Mouse (Mus musculus): ENCODE measurements around the gene Edf1. TPM values are rescaled to one million over a fixed set of nuclear protein-coding genes. Genes with fewer than 3 reads are reported as not detected.

Edf1 gene
- polyA plus RNA-seq (2016; fragmentation: Nextera tagmentation; extraction: Ambion mirVana) = 293 and 311 TPM in 2 replicates

DNA sequence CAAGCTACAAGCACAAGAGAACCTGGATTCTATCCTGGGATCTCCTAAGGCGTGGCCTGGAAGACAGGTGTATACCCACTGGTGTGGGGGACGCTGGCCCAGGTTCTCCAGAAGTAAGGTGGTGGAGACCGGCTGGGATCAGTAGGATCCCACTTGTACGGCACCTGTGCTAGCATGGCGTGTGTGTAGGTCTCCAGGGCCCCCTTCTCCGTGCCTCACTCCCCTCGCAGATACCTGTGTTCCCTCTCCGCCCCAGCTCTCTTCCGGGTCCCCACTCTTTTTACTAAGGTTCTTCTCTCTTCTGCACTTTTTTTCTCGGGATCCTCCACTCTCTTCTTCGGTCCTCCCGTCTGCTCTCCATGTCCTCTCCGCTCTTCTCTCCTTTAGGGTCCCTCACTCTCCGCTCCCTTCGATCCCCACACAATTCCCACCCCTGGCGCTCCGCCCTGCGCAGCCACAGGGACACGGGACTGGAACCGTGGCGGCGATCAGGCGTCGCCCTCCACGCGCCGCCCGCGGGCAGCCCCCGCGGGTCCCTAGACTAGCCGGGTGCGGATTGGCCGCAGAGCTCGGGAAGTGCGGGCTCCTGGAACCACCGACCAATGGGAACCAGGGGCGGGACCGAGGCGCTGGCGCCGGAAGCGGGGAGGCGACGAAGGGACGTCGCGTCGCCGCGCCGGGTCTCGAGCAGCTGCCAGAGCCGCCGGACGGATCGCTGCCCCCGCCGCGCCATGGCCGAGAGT, at the start of gene Edf1:
Gene Edf1, plus strand, starts transcription at position 627 of the 743 bp plus-strand sequence.
- WGBS (ENCODE audit: insufficient replicate concordance) = under 1% methylated on average over 61 of the region's 61 CpGs
- peaks cover 33% of the 10 kb centered on the region for H3K36me3 ChIP-seq
- H3K9me3 ChIP-seq (replicated peaks) = no peaks in the 10 kb centered on the region
- peak within 1 kb of the TSS; percentile 81 for H3K4me2 ChIP-seq
- peak within 1 kb of the TSS; percentile 84 for H3K27ac ChIP-seq
- peak; percentile 98 for ATAC-seq
- peak within 1 kb of the TSS; percentile 92 for H3K4me3 ChIP-seq
- peak within 1 kb of the TSS; percentile 95 for H3K9ac ChIP-seq
- H3K4me1 ChIP-seq = peaks cover 30% of the 10 kb centered on the region
- H3K27me3 ChIP-seq (replicated peaks) = no peaks in the 10 kb centered on the region

DNA sequence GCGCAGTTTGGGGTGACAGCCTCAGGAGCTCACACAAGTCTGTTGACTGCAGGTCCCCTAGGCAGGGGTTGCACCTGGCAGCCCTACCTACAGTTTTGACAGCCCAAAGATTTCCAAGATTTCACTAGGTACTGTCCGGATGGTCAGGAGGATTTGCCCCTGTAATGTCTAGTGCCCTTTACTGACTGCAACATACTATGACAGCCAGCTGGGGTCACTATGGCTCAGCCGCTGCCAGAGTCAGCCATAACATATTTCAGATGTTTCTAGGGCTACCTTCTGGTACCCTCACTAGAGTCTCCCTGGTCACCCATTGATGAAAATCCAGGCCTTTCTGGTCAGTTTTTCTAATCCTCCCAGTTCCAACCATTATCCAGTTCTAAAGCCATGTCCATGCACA, 47.7 kb upstream of the Edf1 start:
- no peak for ATAC-seq
- no peaks in the 10 kb centered on the region for H3K4me1 ChIP-seq
- H3K4me3 ChIP-seq = no peak overlapping the region
- H3K27ac ChIP-seq = no peak overlapping the region
- WGBS (ENCODE audit: insufficient replicate concordance) = 56% methylated on average over 3 of the region's 3 CpGs
- no peaks in the 10 kb centered on the region; the same call in 1 of the 2 replicates for H3K27me3 ChIP-seq (replicated peaks)
- H3K4me2 ChIP-seq = no peak overlapping the region
- no peak overlapping the region for H3K9ac ChIP-seq
- H3K36me3 ChIP-seq = peaks cover 13% of the 10 kb centered on the region
- H3K9me3 ChIP-seq (replicated peaks) = no peaks in the 10 kb centered on the region

DNA sequence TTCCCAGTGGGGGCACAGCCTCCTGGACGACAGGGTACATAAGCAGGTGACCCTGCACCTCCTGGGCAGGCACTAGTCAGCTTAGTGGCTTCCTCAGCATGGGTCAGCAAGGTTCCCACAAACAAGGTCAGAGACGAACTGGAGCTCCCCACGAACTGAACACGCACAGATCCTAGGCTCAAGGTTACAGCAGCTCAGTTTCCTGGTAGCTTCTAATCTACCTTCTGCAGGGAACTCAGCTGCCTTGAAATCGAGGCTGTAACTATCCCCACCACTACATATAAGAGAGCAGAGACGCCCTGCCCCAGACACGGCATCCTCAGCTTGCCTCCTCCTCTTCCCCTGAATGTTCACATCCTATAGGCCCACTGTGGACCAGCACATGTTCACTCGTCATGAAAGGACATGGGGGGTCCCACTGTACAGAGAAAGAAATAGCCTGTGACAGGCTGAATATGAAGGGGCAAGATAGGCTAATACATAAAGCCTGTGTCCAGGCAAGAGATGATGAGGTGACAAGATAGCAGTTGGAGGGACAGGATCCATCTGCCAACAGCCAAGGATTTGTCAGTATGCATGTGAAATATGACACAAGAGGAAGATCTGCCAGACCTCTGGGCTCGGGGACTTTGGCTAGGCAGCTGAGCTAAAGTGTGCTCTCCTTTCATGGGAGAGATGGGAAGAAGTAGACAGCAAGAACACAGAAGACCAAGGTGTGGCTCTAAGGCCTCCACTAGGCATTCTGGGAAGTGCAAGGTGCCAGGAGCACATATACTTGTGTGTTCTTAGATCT, 30.9 kb upstream of the Edf1 start:
- H3K36me3 ChIP-seq = peaks cover 98% of the 10 kb centered on the region
- H3K4me2 ChIP-seq = no peak overlapping the region
- no peak overlapping the region for H3K27ac ChIP-seq
- H3K27me3 ChIP-seq (replicated peaks) = no peaks in the 10 kb centered on the region
- H3K9me3 ChIP-seq (replicated peaks) = no peaks in the 10 kb centered on the region
- no peaks in the 10 kb centered on the region for H3K4me1 ChIP-seq
- 68% methylated on average over 9 of the region's 9 CpGs for WGBS (ENCODE audit: insufficient replicate concordance)
- no peak overlapping the region for H3K4me3 ChIP-seq
- no peak overlapping the region for H3K9ac ChIP-seq
- no peak for ATAC-seq

DNA sequence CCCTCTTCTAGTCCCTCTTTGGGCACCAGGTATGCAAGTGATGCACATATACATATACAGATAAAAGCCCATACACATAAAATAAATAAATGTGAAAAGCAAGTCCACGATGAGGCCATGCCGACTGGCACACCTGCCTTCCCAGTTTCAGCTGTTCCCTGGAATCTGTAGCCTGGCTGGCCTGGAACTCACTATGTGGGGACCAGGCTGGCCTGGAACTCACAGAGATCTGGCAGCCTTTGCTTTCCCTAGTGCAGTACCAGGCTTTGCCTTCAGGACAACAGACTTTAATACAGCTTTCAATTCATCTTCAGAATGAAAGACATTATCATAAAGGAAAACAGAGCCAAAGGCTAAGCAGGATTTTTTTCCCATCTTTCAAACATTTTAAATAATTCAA, 23.9 kb upstream of the Edf1 start:
- H3K9ac ChIP-seq = no peak overlapping the region
- no peaks in the 10 kb centered on the region for H3K9me3 ChIP-seq (replicated peaks)
- no peak for ATAC-seq
- H3K4me1 ChIP-seq = peaks cover 8% of the 10 kb centered on the region
- H3K4me3 ChIP-seq = no peak overlapping the region
- peaks cover 98% of the 10 kb centered on the region for H3K36me3 ChIP-seq
- H3K27ac ChIP-seq = no peak overlapping the region
- 87% methylated on average over 2 of the region's 2 CpGs for WGBS (ENCODE audit: insufficient replicate concordance)
- H3K4me2 ChIP-seq = no peak overlapping the region
- no peaks in the 10 kb centered on the region for H3K27me3 ChIP-seq (replicated peaks)

DNA sequence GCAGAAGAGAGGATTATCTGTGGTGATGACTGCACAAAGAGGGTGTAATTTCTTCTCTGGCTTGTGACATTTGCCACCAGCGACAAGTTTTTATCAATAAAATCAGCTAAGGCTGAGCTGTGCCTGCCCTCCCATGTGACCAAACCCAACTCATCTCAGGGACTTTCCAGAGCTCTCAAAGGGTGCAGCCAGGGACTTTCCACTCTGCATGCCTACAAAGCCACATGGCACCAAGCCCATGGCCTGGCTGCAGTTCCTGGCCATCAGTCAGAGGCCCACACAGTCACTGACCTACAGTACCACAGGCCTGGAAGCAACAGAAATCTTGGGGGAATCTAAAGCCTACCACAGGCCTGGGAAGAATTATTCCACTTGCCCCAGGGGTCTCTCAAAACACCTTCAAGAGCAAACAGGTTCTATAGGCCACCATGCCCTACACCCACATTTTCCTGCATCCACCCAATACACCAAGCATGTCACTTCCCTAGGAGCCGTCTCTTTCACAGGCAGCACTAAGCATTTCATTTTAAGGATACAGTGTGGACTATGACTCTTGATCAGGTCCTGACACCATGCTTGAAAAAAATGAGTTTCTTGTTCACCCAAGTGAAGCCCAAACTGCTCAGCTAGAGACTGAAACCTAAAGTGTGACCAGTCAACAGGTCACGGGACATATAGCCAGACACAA, 23.3 kb upstream of the Edf1 start:
- Histone ChIP-seq H3K36me3 (peaks cover 98% of the 10 kb centered on the region), H3K4me1 (peaks cover 8% of the 10 kb centered on the region), H3K4me3 (no peak overlapping the region), H3K9ac (no peak overlapping the region), H3K9me3 (replicated peaks) (no peaks in the 10 kb centered on the region), H3K27me3 (replicated peaks) (no peaks in the 10 kb centered on the region), H3K27ac (no peak overlapping the region), H3K4me2 (no peak overlapping the region)
- WGBS (ENCODE audit: insufficient replicate concordance) = 65% methylated on average over 3 of the region's 3 CpGs
- 0 out of 2 replicates have a peak, but pooled peaks have one; percentile 44 for ATAC-seq

DNA sequence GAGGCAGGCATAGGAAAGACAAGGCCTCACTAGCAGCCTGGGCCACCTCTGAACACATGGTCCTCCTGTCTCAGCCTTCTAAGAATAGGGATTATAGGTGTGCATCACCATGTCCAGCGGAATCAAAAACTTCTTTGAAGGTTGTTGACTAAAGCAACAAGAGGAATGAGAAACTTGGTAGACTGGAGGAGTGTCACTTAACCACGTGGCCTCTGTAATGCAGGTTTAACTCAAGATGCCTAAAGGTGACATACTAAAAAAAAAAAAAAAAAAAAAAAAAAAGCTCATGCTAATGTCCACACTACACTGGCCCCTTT, 22.8 kb upstream of the Edf1 start:
- Histone ChIP-seq H3K9me3 (replicated peaks) (no peaks in the 10 kb centered on the region), H3K4me2 (no peak overlapping the region), H3K36me3 (peaks cover 96% of the 10 kb centered on the region), H3K9ac (no peak overlapping the region), H3K27me3 (replicated peaks) (no peaks in the 10 kb centered on the region), H3K27ac (no peak overlapping the region), H3K4me1 (peaks cover 8% of the 10 kb centered on the region), H3K4me3 (no peak overlapping the region)
- no peak for ATAC-seq
- WGBS (ENCODE audit: insufficient replicate concordance) = 78% methylated on average over 2 of the region's 2 CpGs

DNA sequence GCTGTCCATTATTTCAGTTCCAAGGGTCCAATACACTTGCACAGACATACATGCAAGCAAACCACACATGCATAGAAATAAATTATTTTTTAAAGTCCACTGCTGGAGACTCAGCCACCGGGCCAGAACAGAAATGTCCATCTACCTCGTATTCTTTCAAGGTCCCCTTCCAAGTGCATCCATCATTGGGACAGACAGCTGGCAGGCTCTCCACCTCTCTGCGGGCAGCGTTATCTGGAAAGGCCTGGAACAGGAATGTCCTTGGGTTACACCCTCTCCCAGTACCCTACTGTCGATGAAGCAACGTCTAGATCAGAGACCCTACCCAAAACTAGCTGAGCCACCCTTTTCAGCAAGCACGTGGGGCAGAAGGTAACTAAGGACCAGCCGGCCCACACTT, 21.1 kb upstream of the Edf1 start:
- no peak overlapping the region for H3K4me2 ChIP-seq
- H3K27me3 ChIP-seq (replicated peaks) = no peaks in the 10 kb centered on the region
- H3K4me3 ChIP-seq = no peak overlapping the region
- peaks cover 9% of the 10 kb centered on the region for H3K4me1 ChIP-seq
- no peak overlapping the region for H3K9ac ChIP-seq
- H3K9me3 ChIP-seq (replicated peaks) = no peaks in the 10 kb centered on the region
- H3K36me3 ChIP-seq = peaks cover 81% of the 10 kb centered on the region
- WGBS (ENCODE audit: insufficient replicate concordance) = 84% methylated on average over 8 of the region's 8 CpGs
- H3K27ac ChIP-seq = no peak overlapping the region
- ATAC-seq = no peak

DNA sequence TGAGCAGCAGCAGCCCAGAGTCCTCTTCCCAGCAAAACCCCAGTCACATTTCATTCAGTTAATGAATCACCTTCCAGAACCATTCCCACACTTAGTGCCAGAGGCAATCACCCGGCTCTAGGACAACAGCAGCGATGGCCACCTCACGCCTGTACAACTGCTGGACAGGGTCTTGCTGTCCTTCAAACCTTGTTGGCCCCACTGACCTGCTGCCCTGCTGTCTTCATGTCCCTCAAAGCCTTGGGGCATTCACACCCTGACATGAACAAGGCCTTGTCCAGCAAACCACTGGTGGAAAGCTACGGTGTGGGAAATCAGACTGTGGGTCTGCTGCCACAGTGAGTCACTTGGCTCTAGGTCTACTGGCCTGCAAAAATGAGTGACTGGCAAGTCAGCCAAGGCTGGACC, 17.1 kb upstream of the Edf1 start:
- H3K4me2 ChIP-seq = no peak overlapping the region
- H3K27ac ChIP-seq = no peak overlapping the region
- ATAC-seq = no peak
- H3K4me1 ChIP-seq = peaks cover 27% of the 10 kb centered on the region
- no peak overlapping the region for H3K4me3 ChIP-seq
- no peak overlapping the region for H3K9ac ChIP-seq
- no peaks in the 10 kb centered on the region for H3K27me3 ChIP-seq (replicated peaks)
- peaks cover 50% of the 10 kb centered on the region for H3K36me3 ChIP-seq
- no peaks in the 10 kb centered on the region for H3K9me3 ChIP-seq (replicated peaks)
- 85% methylated on average over 4 of the region's 4 CpGs for WGBS (ENCODE audit: insufficient replicate concordance)

DNA sequence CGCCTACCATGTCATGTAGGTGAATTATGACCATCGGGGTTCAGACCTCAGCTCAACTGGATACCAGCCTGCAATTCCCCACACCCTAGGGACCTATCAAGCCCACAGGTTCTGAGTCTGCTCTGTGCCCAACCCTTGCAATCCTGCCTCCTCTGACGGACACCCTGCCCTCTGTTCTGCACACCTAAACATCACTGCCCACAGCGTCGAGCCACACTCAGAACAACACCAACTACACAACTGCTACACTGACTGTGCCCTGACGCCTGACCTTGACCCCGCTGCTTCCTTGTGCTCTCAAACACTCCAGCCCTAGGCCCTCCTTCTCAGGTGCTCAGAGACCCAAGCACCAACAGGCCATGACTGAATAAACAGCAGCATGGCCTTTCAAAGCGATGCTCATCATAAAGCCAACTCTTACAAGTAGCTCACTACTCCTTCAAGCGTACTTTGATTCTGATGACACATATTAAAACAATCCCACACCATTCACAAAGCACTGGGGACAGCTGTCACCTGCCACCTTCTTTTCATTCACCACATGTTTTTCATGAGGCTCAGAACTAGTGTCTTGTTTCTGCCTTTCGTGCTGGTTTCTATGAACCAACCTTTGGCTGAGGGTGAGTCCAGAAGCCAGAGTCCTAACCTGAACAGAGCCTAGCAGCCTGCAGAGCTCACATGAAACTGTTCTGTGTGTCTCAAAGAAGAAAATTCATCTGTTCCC, 15.8 kb upstream of the Edf1 start:
- ATAC-seq = no peak
- H3K36me3 ChIP-seq = peaks cover 37% of the 10 kb centered on the region
- H3K9me3 ChIP-seq (replicated peaks) = no peaks in the 10 kb centered on the region
- no peak overlapping the region for H3K4me2 ChIP-seq
- H3K4me3 ChIP-seq = no peak overlapping the region
- H3K9ac ChIP-seq = no peak overlapping the region
- H3K4me1 ChIP-seq = peaks cover 33% of the 10 kb centered on the region
- no peaks in the 10 kb centered on the region for H3K27me3 ChIP-seq (replicated peaks)
- WGBS (ENCODE audit: insufficient replicate concordance) = 79% methylated on average over 10 of the region's 10 CpGs
- H3K27ac ChIP-seq = no peak overlapping the region

DNA sequence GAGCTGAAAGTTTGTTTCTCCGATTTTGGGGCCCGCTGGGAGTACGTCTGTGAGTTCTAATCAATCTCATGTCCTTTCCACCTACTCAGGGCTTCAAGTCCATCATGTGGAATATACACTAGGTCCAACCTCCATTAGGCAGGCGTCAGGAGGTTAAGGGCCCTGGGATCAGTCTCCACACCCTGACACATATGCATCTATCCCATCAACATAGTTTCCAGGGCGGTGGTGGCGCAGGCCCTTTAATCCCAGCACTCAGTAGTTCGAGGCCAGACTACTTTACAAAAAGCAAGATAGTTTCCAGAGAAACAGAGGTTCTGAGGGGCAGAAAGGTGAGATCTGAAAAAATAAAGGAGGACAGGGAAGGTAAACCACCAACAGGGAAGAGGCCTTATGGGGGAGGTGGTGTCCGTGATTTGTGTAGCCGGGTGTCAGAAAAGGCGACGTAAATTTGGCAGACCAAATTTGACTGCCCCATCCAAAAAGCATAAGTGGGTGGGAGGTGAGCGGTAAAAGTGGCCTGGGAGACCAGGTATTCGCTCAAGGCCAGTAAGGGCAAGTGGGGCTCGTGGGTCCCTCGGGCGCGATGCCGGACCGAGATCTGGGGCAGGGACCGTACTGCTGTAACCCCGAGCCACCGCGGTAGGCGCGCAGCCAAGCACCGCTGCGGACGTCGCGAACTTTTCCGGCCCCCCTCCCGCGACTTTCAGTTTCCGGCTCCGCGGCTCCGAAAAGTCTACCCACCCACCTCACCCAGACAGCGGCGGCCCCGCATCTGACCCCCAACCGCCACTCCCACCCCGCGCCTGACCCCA, 11.4 kb upstream of the Edf1 start:
- H3K9ac ChIP-seq = peak overlapping the region; percentile 87
- H3K9me3 ChIP-seq (replicated peaks) = no peaks in the 10 kb centered on the region
- peak overlapping the region; percentile 85 for H3K27ac ChIP-seq
- WGBS (ENCODE audit: insufficient replicate concordance) = 5% methylated on average over 43 of the region's 43 CpGs
- H3K27me3 ChIP-seq (replicated peaks) = 0 out of 2 replicates have a peak, but pooled peaks cover 4% of the 10 kb centered on the region
- peak; percentile 74 for ATAC-seq
- peaks cover 37% of the 10 kb centered on the region for H3K4me1 ChIP-seq
- peak overlapping the region; percentile 71 for H3K4me2 ChIP-seq
- peaks cover 7% of the 10 kb centered on the region for H3K36me3 ChIP-seq
- peak overlapping the region; percentile 74 for H3K4me3 ChIP-seq
